Mouse (Mus musculus) forebrain, embryonic 14.5 days (tissue): Measurements from ENCODE around the gene Hcst. TPM values are rescaled to one million over a fixed set of nuclear protein-coding genes. Genes with fewer than 3 reads are reported as not detected.

Experiments used
- ATAC-seq: fragments of 200-750 bp; cut with Nextera tagmentation; 2 replicates; pipeline ENCODE4 v1.8.0; 2017; ENCODE audit warnings: mild to moderate bottlenecking, moderate library complexity
- DNase-seq: peaks from one replicate; pipeline ENCODE4 v3.0.0-alpha.2; 2015; ENCODE audit warnings: low spot score
- H3K27ac ChIP-seq: fragments of 300-500 bp; sonication (generic); 2 replicates; pipeline ENCODE4 v1.5.1; 2014; ENCODE audit warnings: low read depth, mild to moderate bottlenecking, control low read depth, low read length, moderate library complexity
- H3K27me3 ChIP-seq: fragments of 300-500 bp; sonication (generic); replicated peaks from 2 replicates; pipeline ENCODE4 v1.6.1; 2014; ENCODE audit warnings: low read length, control low read depth, mixed read lengths; ENCODE audit not compliant: control insufficient read depth, insufficient read depth
- H3K36me3 ChIP-seq: fragments of 300-500 bp; sonication (generic); 2 replicates; pipeline ENCODE4 v1.6.1; 2014; ENCODE audit warnings: low read length, control low read depth; ENCODE audit not compliant: control insufficient read depth, insufficient read depth
- H3K4me1 ChIP-seq: fragments of 300-500 bp; sonication (generic); 2 replicates; pipeline ENCODE4 v1.6.1; 2014; ENCODE audit warnings: antibody characterized with exemption, low read length, control low read depth; ENCODE audit not compliant: control insufficient read depth, insufficient read depth
- H3K4me2 ChIP-seq: fragments of 300-500 bp; sonication (generic); 2 replicates; pipeline ENCODE4 v1.6.1; 2014; ENCODE audit warnings: mild to moderate bottlenecking, control low read depth, low read length
- H3K4me3 ChIP-seq: fragments of 300-500 bp; sonication (generic); 2 replicates; pipeline ENCODE4 v1.5.1; 2014; ENCODE audit warnings: low read depth, low read length, control low read depth
- H3K9ac ChIP-seq: fragments of 300-500 bp; sonication (generic); 2 replicates; pipeline ENCODE4 v1.6.1; 2014; ENCODE audit warnings: mild to moderate bottlenecking, low read length, control low read depth, moderate library complexity
- H3K9me3 ChIP-seq: fragments of 300-500 bp; sonication (generic); replicated peaks from 2 replicates; pipeline ENCODE4 v1.6.1; 2016; ENCODE audit warnings: low read length, control low read depth, mixed read lengths; ENCODE audit not compliant: control insufficient read depth
- WGBS: fragments of 180-500 bp; shearing (Covaris S2); extraction: QIAGEN DNeasy Blood & Tissue Kit; methylation state at CpG from one replicate; pipeline ENCODE4 v1.1.7; 2014; 5-methylcytosine and 5-hydroxymethylcytosine counted together
- polyA plus RNA-seq: library from polyadenylated mRNA; unstranded; fragments of >200 nt; fragmentation: Nextera tagmentation; extraction: Ambion mirVana; gene quantifications from 2 replicates; pipeline ENCODE4 v1.2.1, GENCODE M21; 2014

Gene Hcst
- polyA plus RNA-seq, 1 experiment from 2014 or later = 0.61 TPM

DNA sequence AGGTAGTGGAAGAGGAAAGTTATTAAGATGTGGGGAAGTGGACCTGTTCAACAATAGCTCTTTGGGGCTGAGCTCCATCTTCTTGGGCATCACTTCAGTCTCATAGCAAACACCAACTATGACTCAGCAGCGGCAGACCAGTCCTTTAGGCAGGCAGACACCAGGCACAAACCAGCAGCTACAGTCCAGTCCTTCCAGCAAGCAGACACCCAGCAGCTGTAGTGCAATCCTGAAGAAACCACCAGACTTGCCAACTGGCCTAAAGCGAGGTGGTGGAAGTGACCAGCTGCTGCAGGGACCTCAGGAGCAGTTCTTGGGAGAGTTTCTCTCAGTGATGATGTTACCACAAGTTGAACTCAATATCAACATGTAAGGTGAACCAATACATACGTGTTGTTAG lies 11.0 kb downstream of the Hcst start:
- ATAC-seq (no peak), DNase-seq (no peak)
- no peak overlapping the region for H3K4me2 ChIP-seq
- WGBS = 85% methylated on average over 3 of the region's 3 CpGs
- H3K4me1 ChIP-seq = no peaks in the 10 kb centered on the region
- H3K9me3 ChIP-seq = no peaks in the 10 kb centered on the region
- H3K27me3 ChIP-seq = no peaks in the 10 kb centered on the region
- H3K36me3 ChIP-seq = no peaks in the 10 kb centered on the region
- no peak overlapping the region for H3K4me3 ChIP-seq
- H3K27ac ChIP-seq = no peak overlapping the region
- no peak overlapping the region for H3K9ac ChIP-seq

DNA sequence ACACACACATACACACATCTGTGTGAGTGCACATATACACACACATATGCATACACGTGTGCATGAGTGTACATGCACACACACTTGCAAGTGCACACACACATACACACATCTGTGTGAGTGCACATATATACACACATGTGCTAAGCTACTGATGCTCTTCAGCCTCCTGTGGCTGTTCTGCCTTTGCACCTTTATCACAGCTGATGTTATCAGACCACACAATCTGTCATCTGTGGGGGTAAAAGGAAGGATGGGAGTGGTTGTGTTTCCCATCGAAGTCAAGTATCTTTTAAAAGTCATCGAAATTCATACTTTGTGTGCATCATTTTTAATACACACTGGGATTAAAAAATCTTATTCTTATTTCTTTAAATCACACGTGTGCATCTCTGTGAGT lies 17.3 kb downstream of the Hcst start:
- DNase-seq = no peak

DNA sequence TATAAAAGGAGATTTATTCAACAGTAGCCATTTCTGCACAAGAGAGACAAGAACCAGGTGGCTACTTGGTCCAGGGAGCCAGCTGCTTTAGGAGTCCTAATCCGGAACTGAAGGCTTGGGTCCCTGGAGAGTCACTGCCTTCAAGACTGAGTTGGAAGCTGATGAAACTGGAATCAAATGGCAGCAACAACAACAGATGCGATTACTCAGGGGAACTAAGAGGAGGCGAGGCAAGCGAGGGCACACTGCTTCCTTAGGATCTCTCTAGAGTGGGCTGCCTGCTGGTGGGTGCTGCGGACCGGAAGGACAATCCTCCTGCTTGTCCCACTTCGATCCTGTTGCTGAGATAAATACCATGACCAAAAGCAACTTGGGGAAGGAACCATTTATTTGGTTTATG lies 20.0 kb downstream of the Hcst start:
- H3K27me3 ChIP-seq = no peaks in the 10 kb centered on the region
- no peak overlapping the region for H3K27ac ChIP-seq
- no peak overlapping the region for H3K4me2 ChIP-seq
- no peaks in the 10 kb centered on the region for H3K4me1 ChIP-seq
- DNase-seq (no peak), ATAC-seq (no peak)
- H3K4me3 ChIP-seq = no peak overlapping the region
- H3K9me3 ChIP-seq = no peaks in the 10 kb centered on the region
- H3K36me3 ChIP-seq = no peaks in the 10 kb centered on the region
- H3K9ac ChIP-seq = 0 out of 2 replicates have a peak overlapping the region, but pooled peaks have one; percentile 13
- 62% methylated on average over 7 of the region's 7 CpGs for WGBS

More for the DNA sequence above, 17.3 kb downstream of the Hcst start:
- no peaks in the 10 kb centered on the region for H3K9me3 ChIP-seq
- no peak overlapping the region for H3K4me3 ChIP-seq
- no peaks in the 10 kb centered on the region for H3K36me3 ChIP-seq
- H3K9ac ChIP-seq = no peak overlapping the region
- no peak overlapping the region for H3K4me2 ChIP-seq
- H3K27me3 ChIP-seq = no peaks in the 10 kb centered on the region
- no peak for ATAC-seq
- H3K27ac ChIP-seq = no peak overlapping the region
- 75% methylated on average over 4 of the region's 4 CpGs for WGBS
- H3K4me1 ChIP-seq = no peaks in the 10 kb centered on the region

DNA sequence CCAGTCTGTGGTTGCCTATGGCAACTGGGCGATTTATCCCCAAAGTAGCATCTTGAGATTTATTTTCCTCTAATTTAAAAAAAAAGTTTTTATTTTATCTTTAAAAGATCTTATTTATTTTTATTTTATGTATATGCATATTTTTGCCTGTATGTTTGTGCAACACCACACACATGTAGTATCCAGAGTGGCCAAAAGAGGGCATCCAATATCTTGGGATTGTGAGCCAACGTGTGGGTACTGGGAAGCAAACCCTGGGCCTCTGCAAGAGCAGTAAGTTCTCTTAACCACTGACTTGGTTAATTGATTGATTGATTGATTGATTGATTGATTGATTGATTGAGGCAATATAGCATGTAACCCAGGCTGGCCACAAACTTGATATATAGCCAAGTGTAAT lies 24.8 kb downstream of the Hcst start:
- Histone ChIP-seq H3K9ac (no peak overlapping the region), H3K4me3 (no peak overlapping the region), H3K4me2 (no peak overlapping the region), H3K4me1 (no peaks in the 10 kb centered on the region), H3K36me3 (no peaks in the 10 kb centered on the region), H3K27ac (no peak overlapping the region), H3K9me3 (no peaks in the 10 kb centered on the region), H3K27me3 (no peaks in the 10 kb centered on the region)
- DNase-seq (no peak), ATAC-seq (no peak)
- 50% methylated on average over 2 of the region's 2 CpGs for WGBS

DNA sequence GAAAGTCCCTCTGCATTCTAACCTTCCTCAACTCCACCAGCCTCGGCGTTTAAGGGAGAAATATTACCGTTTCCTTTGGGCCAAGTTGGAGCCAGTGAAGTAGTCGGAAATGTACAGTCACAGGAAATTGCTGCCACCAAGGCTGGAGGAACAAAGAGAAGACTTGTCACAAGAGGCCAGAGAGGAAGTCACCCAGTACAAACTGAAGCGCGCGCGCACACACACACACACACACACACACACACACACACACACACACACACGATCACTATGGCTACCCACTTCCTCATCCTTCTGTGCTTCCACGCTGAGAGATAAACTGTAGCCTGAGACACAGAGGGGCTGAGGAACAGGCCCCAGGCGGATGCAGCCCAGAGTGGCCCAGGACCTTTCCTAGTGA lies 25.3 kb downstream of the Hcst start:
- H3K36me3 ChIP-seq = no peaks in the 10 kb centered on the region
- H3K27ac ChIP-seq = no peak overlapping the region
- no peak overlapping the region for H3K4me2 ChIP-seq
- H3K27me3 ChIP-seq = no peaks in the 10 kb centered on the region
- no peak overlapping the region for H3K4me3 ChIP-seq
- 72% methylated on average over 10 of the region's 11 CpGs for WGBS
- ATAC-seq (no peak), DNase-seq (no peak)
- H3K9ac ChIP-seq = no peak overlapping the region
- no peaks in the 10 kb centered on the region for H3K9me3 ChIP-seq
- no peaks in the 10 kb centered on the region for H3K4me1 ChIP-seq

DNA sequence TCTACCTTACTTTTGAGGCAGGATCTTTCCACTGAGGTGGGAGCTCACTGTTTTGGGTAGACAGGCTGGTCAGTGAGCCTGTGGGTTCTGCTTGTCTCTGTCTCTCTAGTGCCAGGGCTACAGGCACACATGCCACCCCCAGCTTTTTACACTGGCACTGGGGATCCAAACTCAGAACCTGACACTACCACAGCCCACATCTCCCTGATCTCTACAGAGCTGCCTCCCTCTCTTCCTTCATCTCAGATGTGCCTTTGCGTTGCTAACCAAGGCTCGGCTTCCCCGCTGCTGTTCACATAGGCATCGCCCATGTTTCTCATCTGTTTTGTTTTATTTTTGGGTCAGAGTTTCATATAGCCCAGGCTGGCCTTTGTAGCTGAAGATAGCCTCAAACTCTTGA lies 26.0 kb downstream of the Hcst start:
- no peaks in the 10 kb centered on the region for H3K9me3 ChIP-seq
- WGBS = 91% methylated on average over 4 of the region's 4 CpGs
- no peak overlapping the region for H3K4me3 ChIP-seq
- H3K36me3 ChIP-seq = no peaks in the 10 kb centered on the region
- H3K27ac ChIP-seq = no peak overlapping the region
- no peaks in the 10 kb centered on the region for H3K4me1 ChIP-seq
- no peak overlapping the region for H3K9ac ChIP-seq
- ATAC-seq = no peak
- H3K4me2 ChIP-seq = no peak overlapping the region
- no peak for DNase-seq
- no peaks in the 10 kb centered on the region for H3K27me3 ChIP-seq

DNA sequence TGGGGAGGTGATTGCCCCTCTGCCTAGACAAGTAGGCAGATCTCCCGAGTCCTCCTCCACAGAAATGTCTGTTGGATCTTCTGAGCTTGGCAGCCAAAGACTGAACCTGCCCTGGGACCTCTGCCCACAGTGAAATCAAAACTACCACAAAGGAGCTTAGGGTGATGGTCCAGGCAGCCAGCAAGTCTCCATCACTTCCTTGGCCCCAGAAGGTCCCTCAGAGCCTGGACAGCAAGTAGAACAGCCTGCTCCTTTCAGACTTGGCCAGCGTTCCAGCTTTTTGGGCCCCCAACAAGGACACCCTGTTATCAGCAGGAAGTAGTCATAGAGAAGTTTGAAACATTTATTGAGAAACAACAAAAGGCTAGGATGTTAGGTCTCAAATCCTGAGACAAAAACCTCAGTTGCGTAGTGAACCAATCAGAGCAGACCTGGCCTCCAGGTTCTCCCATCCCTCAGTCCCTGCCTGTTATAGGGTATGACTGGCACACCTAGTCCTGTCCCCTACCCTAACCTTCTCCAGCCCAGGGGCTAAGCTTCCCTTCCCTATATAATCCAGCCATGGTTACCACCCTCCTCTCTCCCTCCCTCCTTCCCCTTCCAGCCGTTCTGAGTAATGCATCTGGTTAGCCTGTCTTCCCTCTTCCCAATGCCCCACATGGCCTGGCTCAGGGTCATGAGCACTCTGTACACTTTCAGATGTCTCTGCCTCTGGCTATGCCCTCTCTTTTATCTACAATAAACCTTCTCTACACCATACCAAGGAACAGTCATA lies 26.7 kb downstream of the Hcst start:
- ATAC-seq (no peak), DNase-seq (no peak)
- 80% methylated on average over 4 of the region's 4 CpGs for WGBS
- Histone ChIP-seq H3K4me2 (no peak overlapping the region), H3K4me1 (no peaks in the 10 kb centered on the region), H3K9ac (no peak overlapping the region), H3K27me3 (no peaks in the 10 kb centered on the region), H3K4me3 (no peak overlapping the region), H3K27ac (no peak overlapping the region), H3K9me3 (no peaks in the 10 kb centered on the region), H3K36me3 (no peaks in the 10 kb centered on the region)

DNA sequence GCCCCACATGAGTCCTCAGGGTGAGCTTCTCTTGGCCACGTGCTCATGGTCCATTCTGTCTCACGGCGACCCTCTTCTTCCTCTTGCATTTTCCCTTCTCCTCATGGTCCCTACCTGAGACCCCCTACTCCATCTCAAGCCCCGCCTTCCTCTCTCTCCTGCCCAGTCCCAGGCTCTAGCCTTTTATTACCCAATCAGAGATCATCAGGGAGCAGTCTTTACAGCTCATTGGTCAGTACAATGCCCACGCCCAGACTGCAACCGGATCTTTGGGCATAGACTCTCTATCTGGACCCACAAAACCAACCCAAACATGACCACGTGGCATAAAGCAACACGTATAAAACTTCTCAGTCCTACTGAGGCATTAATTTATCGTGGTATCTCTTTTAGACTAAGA lies 35.5 kb downstream of the Hcst start:
- no peak for ATAC-seq
- H3K27me3 ChIP-seq = no peaks in the 10 kb centered on the region
- DNase-seq = no peak
- no peak overlapping the region for H3K4me2 ChIP-seq
- H3K4me3 ChIP-seq = no peak overlapping the region
- WGBS = 85% methylated on average over 9 of the region's 9 CpGs
- no peaks in the 10 kb centered on the region for H3K36me3 ChIP-seq
- no peak overlapping the region for H3K9ac ChIP-seq
- no peaks in the 10 kb centered on the region for H3K9me3 ChIP-seq
- no peak overlapping the region for H3K27ac ChIP-seq
- H3K4me1 ChIP-seq = no peaks in the 10 kb centered on the region

DNA sequence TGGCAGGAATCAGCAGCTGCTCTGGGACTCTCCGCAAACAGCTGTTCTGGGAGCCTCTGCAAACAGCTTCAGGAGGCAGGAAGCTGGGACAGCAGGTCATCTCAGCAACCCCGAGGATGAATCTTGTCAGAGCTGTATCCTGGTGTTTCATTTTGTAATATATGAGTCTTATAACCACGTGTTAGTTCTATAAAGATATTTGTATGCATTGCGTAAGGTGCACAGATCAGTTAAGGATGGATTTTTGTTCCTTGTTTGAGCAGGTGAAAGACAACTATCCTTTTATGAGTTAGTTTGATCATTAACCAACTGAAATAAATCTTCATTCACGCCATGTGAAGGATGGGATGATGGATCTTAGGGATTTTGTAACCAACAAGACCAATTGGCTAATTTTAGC lies 39.6 kb downstream of the Hcst start:
- Histone ChIP-seq H3K27ac (no peak overlapping the region), H3K9me3 (no peaks in the 10 kb centered on the region), H3K4me2 (no peak overlapping the region), H3K4me3 (no peak overlapping the region), H3K4me1 (no peaks in the 10 kb centered on the region), H3K9ac (no peak overlapping the region), H3K27me3 (no peaks in the 10 kb centered on the region), H3K36me3 (no peaks in the 10 kb centered on the region)
- DNase-seq = no peak
- WGBS = 62% methylated on average over 5 of the region's 5 CpGs
- ATAC-seq = no peak
